Mouse (Mus musculus): Measurements from ENCODE around the gene S100a14. TPM values are rescaled to one million over a fixed set of nuclear protein-coding genes. Genes with fewer than 3 reads are reported as not detected.

The S100a14 gene
- polyA plus RNA-seq, 1 experiment from 2014 or later, result 134 TPM

DNA sequence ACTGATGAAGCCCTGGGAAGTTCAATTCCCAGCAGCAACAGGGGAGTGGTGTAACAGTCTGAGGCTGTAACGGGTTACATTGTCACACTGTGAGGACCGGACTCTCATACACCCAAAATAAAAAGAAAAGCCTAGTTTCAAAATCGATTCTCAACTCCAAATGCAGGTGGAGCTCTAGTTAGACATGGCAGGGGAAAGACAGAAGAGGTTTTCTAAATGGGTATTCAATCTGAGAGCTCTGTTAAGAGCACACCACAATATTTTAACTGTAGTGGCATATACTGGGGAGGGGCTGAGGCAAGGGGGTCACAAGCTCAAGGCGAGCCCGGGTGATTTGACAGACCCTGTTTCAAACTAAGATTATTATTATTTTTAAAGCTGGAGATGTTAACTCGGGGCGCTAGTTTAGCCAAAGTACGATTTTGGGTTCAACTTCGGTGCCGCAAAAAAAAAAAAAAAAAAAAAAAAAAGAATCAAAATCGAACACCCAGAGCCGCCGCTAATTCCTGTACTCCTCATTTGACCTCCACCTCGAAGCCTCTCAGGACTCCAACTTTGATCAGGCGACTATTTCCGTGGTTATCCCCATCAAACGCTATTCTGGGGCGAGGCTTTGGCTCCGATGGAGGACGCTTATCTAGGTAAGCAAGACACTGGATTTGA is 18.2 kb upstream of the S100a14 start:
- Histone ChIP-seq H3K36me3 (peaks cover 36% of the 10 kb centered on the region), H3K9me3 (replicated peaks) (no peaks in the 10 kb centered on the region), H3K4me3 (replicated peaks) (peak overlapping the region; percentile 98), H3K27ac (replicated peaks) (peak overlapping the region; percentile 94), H3K9ac (peak overlapping the region; percentile 95), H3K27me3 (no peaks in the 10 kb centered on the region), H3K4me2 (replicated peaks) (peak overlapping the region; percentile 59), H3K4me1 (peaks cover 13% of the 10 kb centered on the region)
- no peak for ATAC-seq (ENCODE audit: insufficient number of reproducible peaks, low FRiP score, low TSS enrichment, low read depth)
- 1% methylated on average over 20 of the region's 20 CpGs for WGBS

DNA sequence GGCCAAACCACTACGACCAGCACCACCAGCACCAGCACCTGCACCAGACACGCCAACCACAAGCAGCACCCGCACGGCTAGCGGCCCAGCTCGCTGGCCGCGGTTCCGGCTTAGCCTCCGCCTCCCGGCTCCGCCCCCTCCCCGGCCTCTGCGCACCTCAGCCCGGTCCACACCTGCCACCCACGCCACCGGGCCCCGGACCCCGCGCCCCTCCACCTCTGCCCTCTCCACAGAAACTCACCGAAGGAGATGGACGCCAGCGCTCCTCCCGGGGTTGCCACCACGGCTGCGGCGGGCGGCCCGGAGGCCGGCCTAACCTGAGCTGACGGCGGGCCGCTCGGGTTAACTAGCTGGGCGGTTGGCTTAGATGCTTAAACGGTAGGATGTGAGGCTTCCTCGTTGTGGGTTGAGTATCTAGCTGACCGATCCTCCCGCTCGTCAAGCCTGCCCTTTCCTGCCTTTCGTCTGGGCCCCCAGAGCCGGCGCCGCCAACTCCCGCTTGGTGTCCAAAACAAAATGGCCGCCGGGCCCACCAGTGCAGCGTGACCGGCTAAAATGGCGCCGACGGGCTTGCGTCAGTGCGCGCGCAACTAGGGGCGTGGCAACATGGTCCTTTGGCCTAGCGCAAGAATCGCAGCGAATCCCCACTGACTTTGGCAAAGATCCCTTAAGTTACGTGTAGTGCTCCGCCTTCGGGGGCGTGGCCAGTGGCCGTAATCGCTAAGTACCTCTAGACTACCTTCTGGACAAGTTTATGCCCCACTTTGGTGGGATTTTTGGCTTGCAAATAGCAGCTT is 17.5 kb upstream of the S100a14 start, which contains the start of gene Chtop:
Gene Chtop (minus strand): TSS at position 549 of the 797 bp plus-strand sequence.
- Histone ChIP-seq H3K9ac (peak within 1 kb of the TSS; percentile 95), H3K4me2 (replicated peaks) (peak within 1 kb of the TSS; percentile 59), H3K27ac (replicated peaks) (peak within 1 kb of the TSS; percentile 94), H3K9me3 (replicated peaks) (no peaks in the 10 kb centered on the region), H3K4me1 (peaks cover 20% of the 10 kb centered on the region), H3K4me3 (replicated peaks) (peak within 1 kb of the TSS; percentile 98), H3K36me3 (peaks cover 30% of the 10 kb centered on the region), H3K27me3 (no peaks in the 10 kb centered on the region)
- peak; percentile 92 for ATAC-seq (ENCODE audit: insufficient number of reproducible peaks, low FRiP score, low TSS enrichment, low read depth)
- WGBS, result under 1% methylated on average over 65 of the region's 66 CpGs

DNA sequence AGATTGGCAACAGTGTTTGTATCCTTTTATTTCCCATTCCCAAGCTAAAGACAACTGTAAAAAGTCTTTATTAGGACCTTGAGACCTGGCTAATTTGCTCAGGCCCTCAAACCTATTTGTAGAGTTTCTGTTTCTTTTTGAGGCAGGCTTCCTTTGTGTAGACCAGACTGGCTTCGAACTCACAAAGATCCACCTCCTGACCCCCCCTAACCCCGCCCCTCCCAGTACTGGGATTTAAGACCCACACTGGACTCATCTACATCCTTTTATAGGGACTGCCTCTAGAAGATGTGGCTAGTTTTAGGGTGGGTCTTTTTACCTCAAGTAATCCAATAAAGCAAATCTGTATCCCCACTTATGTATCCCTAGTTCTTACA is 16.9 kb upstream of the S100a14 start:
- H3K4me2 ChIP-seq (replicated peaks), result peak overlapping the region; percentile 49
- H3K9me3 ChIP-seq (replicated peaks), result no peaks in the 10 kb centered on the region
- H3K36me3 ChIP-seq, result peaks cover 25% of the 10 kb centered on the region
- H3K27ac ChIP-seq (replicated peaks), result peak overlapping the region; percentile 94
- H3K4me3 ChIP-seq (replicated peaks), result peak overlapping the region; percentile 98
- H3K27me3 ChIP-seq, result no peaks in the 10 kb centered on the region
- H3K9ac ChIP-seq, result no peak overlapping the region
- 27% methylated on average over 2 of the region's 2 CpGs for WGBS
- no peak for ATAC-seq (ENCODE audit: insufficient number of reproducible peaks, low FRiP score, low TSS enrichment, low read depth)
- peaks cover 26% of the 10 kb centered on the region for H3K4me1 ChIP-seq

DNA sequence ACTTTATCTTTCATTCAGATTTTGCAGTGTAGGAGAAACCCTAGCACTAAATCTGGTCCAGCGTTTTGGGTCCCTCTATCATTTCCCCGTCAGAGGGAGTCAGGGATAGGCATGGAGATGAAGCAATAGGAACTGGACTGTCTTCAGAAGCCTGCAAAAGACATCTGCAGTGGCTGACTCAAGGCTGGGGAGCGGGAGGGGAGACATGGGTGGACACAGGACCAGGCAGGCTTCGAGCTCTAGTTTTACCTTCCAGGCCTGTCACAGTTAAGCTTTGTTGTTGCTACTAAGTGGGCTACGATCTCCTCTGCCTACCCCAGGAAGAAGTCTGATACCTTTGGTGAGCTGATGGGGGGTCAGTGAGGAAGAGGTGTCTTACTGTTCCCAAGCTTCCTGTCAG is 14.4 kb upstream of the S100a14 start:
- Histone ChIP-seq H3K27ac (replicated peaks) (no peak overlapping the region), H3K9ac (no peak overlapping the region), H3K4me3 (replicated peaks) (no peak overlapping the region), H3K4me2 (replicated peaks) (no peak overlapping the region), H3K36me3 (peaks cover 6% of the 10 kb centered on the region; the same call in 1 of the 2 replicates), H3K4me1 (peaks cover 35% of the 10 kb centered on the region), H3K9me3 (replicated peaks) (no peaks in the 10 kb centered on the region), H3K27me3 (no peaks in the 10 kb centered on the region)
- no peak for ATAC-seq (ENCODE audit: insufficient number of reproducible peaks, low FRiP score, low TSS enrichment, low read depth)
- 84% methylated on average over 5 of the region's 5 CpGs for WGBS

DNA sequence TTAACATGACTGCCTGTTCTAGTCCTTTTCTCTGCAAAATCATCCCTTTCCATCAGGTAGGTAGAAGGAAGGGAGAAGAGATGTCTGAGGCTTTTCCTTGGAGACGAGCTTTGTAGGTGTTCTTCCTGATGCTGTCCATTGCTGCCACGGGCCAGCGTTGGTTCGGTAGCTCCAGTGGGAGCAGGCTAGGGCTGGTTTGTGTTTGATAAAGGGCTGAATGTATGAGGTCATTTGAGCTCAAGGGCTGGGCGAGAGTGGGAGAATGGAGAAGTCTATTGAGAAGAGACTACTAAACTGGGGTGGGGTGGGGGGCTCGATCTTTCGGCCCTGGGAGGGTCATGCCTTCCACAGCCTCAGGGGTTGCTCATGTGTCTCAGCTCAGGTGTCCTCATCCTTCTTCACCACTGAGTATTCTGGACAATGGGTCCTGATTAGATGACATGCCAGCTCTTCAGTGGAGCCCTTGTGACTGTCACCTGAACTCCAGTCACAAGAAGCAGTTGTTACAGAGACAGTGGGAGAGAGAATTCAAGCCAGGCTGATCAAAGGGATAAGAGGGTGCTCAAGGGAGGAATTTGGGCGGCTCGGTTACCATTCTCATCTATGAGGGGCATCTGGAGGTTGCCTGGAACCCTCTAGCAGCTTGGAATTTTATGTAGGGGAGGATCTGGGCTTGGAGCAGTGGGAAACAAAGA is 13.6 kb upstream of the S100a14 start:
- Histone ChIP-seq H3K27me3 (no peaks in the 10 kb centered on the region), H3K36me3 (no peaks in the 10 kb centered on the region), H3K4me3 (replicated peaks) (peak overlapping the region; percentile 48; the same call in 1 of the 2 replicates), H3K9me3 (replicated peaks) (no peaks in the 10 kb centered on the region), H3K9ac (no peak overlapping the region), H3K4me1 (peaks cover 27% of the 10 kb centered on the region), H3K4me2 (replicated peaks) (peak overlapping the region; percentile 88; the same call in 1 of the 2 replicates), H3K27ac (replicated peaks) (no peak overlapping the region)
- WGBS, result 72% methylated on average over 9 of the region's 9 CpGs
- ATAC-seq (ENCODE audit: insufficient number of reproducible peaks, low FRiP score, low TSS enrichment, low read depth), result no peak

DNA sequence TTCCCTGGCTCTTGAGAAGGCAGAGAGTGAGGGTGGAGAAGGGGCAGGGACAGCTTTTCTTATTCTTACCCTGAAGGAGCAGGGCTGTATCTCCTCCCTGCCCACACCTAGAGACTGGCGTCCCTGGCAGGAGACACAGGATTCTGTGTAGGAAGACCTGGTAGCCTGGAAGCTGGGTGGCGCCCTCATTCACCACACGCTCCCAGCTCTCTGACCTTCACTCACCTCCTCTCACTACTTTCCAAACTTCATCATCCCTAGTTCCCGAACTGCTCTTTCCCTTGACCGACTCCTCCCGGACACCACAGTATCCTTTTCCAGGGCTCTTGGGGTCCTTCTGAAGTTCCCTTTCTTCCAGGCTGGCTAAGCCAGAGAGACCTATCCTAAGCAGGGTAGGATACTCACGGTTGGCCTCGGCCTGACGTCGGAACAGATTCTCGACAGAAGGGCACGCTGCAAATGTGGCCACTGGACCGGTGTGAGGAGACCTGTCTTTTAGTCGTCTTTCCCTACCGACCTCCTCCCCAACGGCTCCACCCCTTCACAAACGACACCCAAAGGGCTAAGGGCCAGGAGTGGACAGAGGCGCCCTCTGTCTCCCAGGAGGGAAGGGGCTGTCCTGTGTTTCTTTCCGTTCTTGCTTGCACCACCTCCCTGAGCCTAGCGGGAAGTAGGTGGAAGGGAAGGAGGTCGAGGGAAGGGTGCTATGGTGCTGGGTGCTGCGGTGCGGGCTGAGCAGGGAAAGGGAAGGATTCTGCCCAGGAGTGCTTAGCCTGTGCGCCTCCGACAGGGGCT is 12.7 kb upstream of the S100a14 start, which contains the start of the genes S100a1 and S100a13:
Gene S100a1 (minus strand): TSS at position 597 of the 795 bp plus-strand sequence.
Gene S100a13 (plus strand): TSS at position 640 of the 795 bp plus-strand sequence.
- H3K36me3 ChIP-seq, result no peaks in the 10 kb centered on the region
- H3K27me3 ChIP-seq, result no peaks in the 10 kb centered on the region
- peak within 1 kb of the TSS; percentile 71 for H3K27ac ChIP-seq (replicated peaks)
- H3K9ac ChIP-seq, result peak within 1 kb of the TSS; percentile 21
- H3K4me3 ChIP-seq (replicated peaks), result peak within 1 kb of the TSS; percentile 48
- H3K4me1 ChIP-seq, result peaks cover 24% of the 10 kb centered on the region
- no peaks in the 10 kb centered on the region for H3K9me3 ChIP-seq (replicated peaks)
- ATAC-seq (ENCODE audit: insufficient number of reproducible peaks, low FRiP score, low TSS enrichment, low read depth), result peak; percentile 49
- H3K4me2 ChIP-seq (replicated peaks), result peak within 1 kb of the TSS; percentile 88
- 5% methylated on average over 25 of the region's 25 CpGs for WGBS

DNA sequence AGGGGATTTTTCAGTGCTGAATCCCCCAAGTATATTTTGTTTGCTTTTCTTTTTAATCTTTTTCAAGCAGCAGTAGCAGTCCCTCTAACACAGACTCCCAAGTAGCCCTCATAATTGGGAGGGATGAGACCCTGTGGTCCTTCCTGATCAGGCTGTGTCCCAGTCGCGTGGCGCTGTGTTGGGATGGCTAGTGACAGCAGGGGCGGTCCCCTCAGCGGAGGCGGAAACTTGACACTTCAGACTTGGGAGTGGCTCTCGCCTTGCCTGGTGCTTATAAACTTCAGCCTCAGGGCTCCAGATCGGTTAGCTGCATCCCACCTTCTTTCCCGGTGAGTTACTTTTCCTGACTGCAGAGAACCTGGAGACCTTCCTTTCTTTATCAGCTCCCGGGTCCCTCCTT is 12.0 kb upstream of the S100a14 start:
- Histone ChIP-seq H3K27ac (replicated peaks) (peak overlapping the region; percentile 71), H3K4me3 (replicated peaks) (peak overlapping the region; percentile 48), H3K9me3 (replicated peaks) (no peaks in the 10 kb centered on the region), H3K4me1 (peaks cover 24% of the 10 kb centered on the region), H3K4me2 (replicated peaks) (peak overlapping the region; percentile 88), H3K36me3 (no peaks in the 10 kb centered on the region), H3K9ac (peak overlapping the region; percentile 21), H3K27me3 (no peaks in the 10 kb centered on the region)
- WGBS, result under 1% methylated on average over 10 of the region's 10 CpGs
- ATAC-seq (ENCODE audit: insufficient number of reproducible peaks, low FRiP score, low TSS enrichment, low read depth), result peak; percentile 82

DNA sequence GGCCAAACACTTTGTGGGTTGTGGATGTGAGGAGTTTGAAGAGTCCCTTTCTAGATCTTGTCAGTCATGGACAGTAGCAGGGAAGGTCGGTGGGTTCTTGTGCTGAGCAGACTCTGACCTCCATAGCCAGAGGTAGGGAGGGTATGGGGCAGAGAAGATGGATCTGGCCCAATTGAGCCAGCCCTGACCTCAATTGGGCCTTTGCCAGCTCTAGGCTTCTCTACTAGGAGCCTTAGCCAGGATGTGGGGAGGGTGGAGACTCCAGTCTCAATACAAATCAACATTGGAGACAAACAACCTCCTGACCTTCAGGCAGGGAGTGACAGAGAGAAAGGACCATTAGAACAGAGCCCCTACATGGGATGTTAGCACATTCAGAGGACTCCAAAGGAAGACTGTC is 11.4 kb upstream of the S100a14 start:
- WGBS, result 56% methylated on average over 1 of the region's 1 CpGs

DNA sequence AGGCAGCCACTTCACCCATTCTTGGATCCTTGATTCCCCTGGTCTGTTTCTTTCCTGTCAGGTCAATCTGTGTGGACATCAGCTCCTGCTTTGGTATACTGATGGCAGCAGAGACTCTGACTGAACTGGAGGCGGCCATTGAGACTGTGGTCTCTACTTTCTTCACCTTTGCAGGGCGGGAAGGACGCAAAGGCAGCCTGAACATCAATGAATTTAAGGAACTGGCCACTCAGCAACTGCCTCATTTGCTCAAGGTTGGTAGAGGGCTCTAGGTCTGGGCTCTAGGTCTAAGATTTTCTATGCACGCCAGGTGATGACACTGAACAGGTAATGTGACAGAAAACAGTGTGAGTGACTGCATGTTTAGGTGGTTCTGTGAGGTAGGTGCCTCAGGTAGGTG is 10.9 kb upstream of the S100a14 start:
- no peak for ATAC-seq (ENCODE audit: insufficient number of reproducible peaks, low FRiP score, low TSS enrichment, low read depth)

More for the DNA sequence above, 11.4 kb upstream of the S100a14 start:
- Histone ChIP-seq H3K27ac (replicated peaks) (no peak overlapping the region), H3K36me3 (no peaks in the 10 kb centered on the region), H3K9me3 (replicated peaks) (no peaks in the 10 kb centered on the region), H3K9ac (peak overlapping the region; percentile 21), H3K4me2 (replicated peaks) (peak overlapping the region; percentile 88), H3K4me1 (peaks cover 24% of the 10 kb centered on the region), H3K27me3 (no peaks in the 10 kb centered on the region), H3K4me3 (replicated peaks) (peak overlapping the region; percentile 48)
- ATAC-seq (ENCODE audit: insufficient number of reproducible peaks, low FRiP score, low TSS enrichment, low read depth), result no peak

DNA sequence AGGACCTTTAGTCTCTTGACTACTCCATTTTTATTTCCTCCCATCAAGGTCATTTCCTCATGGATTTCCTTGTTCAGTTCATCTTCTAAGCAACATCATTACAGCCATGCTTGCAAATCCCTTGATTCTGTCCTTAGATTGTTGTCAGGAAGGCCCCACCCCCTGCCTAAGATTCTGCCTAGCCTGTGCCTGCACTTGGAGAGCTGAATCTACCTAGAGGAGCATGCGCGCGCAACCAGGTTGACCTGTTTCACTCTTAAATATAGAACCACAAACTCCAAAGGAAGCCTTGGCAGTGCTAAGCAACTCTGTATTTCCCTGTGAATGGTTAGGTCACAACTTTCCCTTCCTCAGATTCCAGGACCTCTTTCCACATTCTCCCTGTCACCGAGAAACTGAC is 8.9 kb upstream of the S100a14 start:
- Histone ChIP-seq H3K27ac (replicated peaks) (no peak overlapping the region), H3K9me3 (replicated peaks) (no peaks in the 10 kb centered on the region), H3K27me3 (no peaks in the 10 kb centered on the region), H3K4me1 (peaks cover 24% of the 10 kb centered on the region), H3K4me2 (replicated peaks) (no peak overlapping the region), H3K36me3 (no peaks in the 10 kb centered on the region), H3K4me3 (replicated peaks) (no peak overlapping the region), H3K9ac (no peak overlapping the region)
- no peak for ATAC-seq (ENCODE audit: insufficient number of reproducible peaks, low FRiP score, low TSS enrichment, low read depth)
- 78% methylated on average over 4 of the region's 4 CpGs for WGBS

More for the DNA sequence above, 10.9 kb upstream of the S100a14 start:
- H3K27me3 ChIP-seq, result no peaks in the 10 kb centered on the region
- no peak overlapping the region for H3K27ac ChIP-seq (replicated peaks)
- 92% methylated on average over 4 of the region's 4 CpGs for WGBS
- peaks cover 24% of the 10 kb centered on the region for H3K4me1 ChIP-seq
- no peaks in the 10 kb centered on the region for H3K9me3 ChIP-seq (replicated peaks)
- peak overlapping the region; percentile 88; the same call in 1 of the 2 replicates for H3K4me2 ChIP-seq (replicated peaks)
- H3K4me3 ChIP-seq (replicated peaks), result no peak overlapping the region
- no peak overlapping the region for H3K9ac ChIP-seq
- no peaks in the 10 kb centered on the region for H3K36me3 ChIP-seq
